Mouse (Mus musculus): Measurements from ENCODE around the gene Unc50. TPM values are rescaled to one million over a fixed set of nuclear protein-coding genes. Genes with fewer than 3 reads are reported as not detected.

Unc50 gene
- total and polyA plus RNA-seq, 3 experiments = 41.8 to 75.5 (median 58.5) TPM

DNA sequence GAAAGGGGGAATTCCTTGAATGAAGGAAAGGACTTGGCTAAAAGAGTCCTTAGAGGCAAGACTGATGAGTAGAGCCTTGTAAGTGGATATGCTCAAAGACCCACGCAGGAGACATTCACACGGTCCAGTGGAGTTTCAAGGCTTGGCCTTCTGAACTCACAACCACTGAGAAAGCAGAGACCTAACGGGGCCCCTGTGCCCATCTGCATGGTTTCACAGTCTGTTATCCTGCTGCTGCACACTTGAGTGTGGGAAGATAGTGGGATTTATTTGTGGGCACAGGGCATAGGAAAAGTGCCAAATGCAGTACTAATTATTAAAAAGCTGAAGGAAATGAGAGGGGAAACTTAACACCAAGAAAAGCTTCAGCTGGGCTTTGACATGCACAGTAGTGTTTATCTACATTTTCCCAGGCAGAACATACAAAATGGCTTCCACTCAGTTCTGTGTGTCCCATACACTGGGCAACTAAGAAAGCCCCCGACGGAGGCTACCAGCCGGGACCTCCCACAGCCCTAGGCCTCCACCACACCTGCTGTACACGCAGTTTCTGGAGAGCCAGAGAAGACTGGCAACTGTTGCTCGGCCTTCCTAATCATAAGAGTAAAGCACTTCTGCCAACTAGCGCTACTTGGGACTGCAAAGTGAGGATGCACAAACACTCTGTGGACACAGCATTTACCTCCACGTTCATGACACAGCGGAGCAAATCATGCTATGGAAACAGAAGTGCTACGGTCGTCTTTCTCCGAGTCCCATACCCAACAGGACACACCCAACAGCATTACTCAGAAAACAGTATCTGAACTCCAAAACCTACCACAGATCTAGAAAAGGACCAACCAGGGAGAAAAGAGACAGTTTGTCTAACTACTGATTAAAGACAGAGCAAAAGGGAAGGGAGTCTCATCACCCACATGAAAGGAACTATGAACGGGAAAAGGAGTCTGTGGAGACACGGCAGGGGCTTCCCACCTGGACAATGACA lies 13.2 kb downstream of the Unc50 start:
- dilution Hi-C loops (cut with MboI; ENCODE audit: extremely low pct_ligation_motif_present, extremely low pct_unique_long_range_greater_than_20kb, low sequenced_read_pairs) = no loop called here
- Histone ChIP-seq H3K9ac (ENCODE audit: insufficient read depth, low read depth) (no peak overlapping the region), H3K79me2 (replicated peaks; ENCODE audit: control insufficient read depth, extremely low read depth, insufficient read depth, poor library complexity, severe bottlenecking) (no peaks in the 10 kb centered on the region), H3K27ac (ENCODE audit: insufficient read depth, low read depth) (no peak overlapping the region), H3K4me3 (replicated peaks in 1 of 3; ENCODE audit: low read depth in 2 of 3, low read length in 2 of 3, poor library complexity in 1 of 3) (no peak overlapping the region), H3K27me3 (replicated peaks) (no peaks in the 10 kb centered on the region), H3K36me3 (replicated peaks in 1 of 2; ENCODE audit: control insufficient read depth in 1 of 2, insufficient read depth in 1 of 2, low read length in 1 of 2) (peaks cover 63 to 93% of the 10 kb centered on the region in 2 experiments), H3K4me1 (ENCODE audit: control insufficient read depth in 1 of 2, insufficient read depth in 2 of 2) (no peaks in the 10 kb centered on the region), H3K9me3 (replicated peaks; ENCODE audit: low read length) (no peaks in the 10 kb centered on the region), H3K4me2 (ENCODE audit: insufficient read depth, low read depth, poor library complexity, severe bottlenecking) (no peak overlapping the region)
- in situ Hi-C loops (cut with MboI; ENCODE audit: low pct_ligation_motif_present, low pct_unique_long_range_greater_than_20kb, low sequenced_read_pairs) = no loop called here
- no peak for DNase-seq (ENCODE audit: extremely low read depth)
- no peak for TF ChIP-seq POLR2A (IDR thresholded peaks at IDR 0.05; ENCODE audit: low read depth, low read length)
- TF ChIP-seq TBP (conservative IDR thresholded peaks at IDR 0.05; ENCODE audit: low read depth, low read length) = no peak
- no peak for TF ChIP-seq HCFC1 (IDR thresholded peaks at IDR 0.05; ENCODE audit: low read depth, low read length)
- TF ChIP-seq ZNF384 (IDR thresholded peaks at IDR 0.05; ENCODE audit: low read depth, low read length) = no peak
- no peak for TF ChIP-seq NELFE (IDR thresholded peaks at IDR 0.05; ENCODE audit: low read depth, low read length)
- no peak for TF ChIP-seq ZKSCAN1 (IDR thresholded peaks at IDR 0.05; ENCODE audit: borderline replicate concordance, low read depth, low read length)
- no peak for TF ChIP-seq CHD2 (IDR thresholded peaks at IDR 0.05; ENCODE audit: low read length)
- TF ChIP-seq MAFK (IDR thresholded peaks at IDR 0.05; ENCODE audit: insufficient replicate concordance, low read length) = no peak
- TF ChIP-seq ZC3H11A (IDR thresholded peaks at IDR 0.05; ENCODE audit: low read depth, low read length) = no peak
- no peak for TF ChIP-seq TCF12 (IDR thresholded peaks at IDR 0.05; ENCODE audit: low read depth, low read length)
- TF ChIP-seq E2F4 (IDR thresholded peaks at IDR 0.05; ENCODE audit: insufficient replicate concordance, low read depth, low read length) = no peak
- no peak for TF ChIP-seq RCOR1 (conservative IDR thresholded peaks at IDR 0.05; ENCODE audit: low read depth, low read length)
- TF ChIP-seq JUN (IDR thresholded peaks at IDR 0.05; ENCODE audit: insufficient read depth, low read depth, low read length) = no peak
- TF ChIP-seq MAZ (IDR thresholded peaks at IDR 0.05; ENCODE audit: low read depth, low read length) = no peak
- TF ChIP-seq ZMIZ1 (IDR thresholded peaks at IDR 0.05; ENCODE audit: low read depth, low read length) = no peak
- no peak for TF ChIP-seq MXI1 (IDR thresholded peaks at IDR 0.05; ENCODE audit: low read depth, low read length)
- TF ChIP-seq CTCF (conservative IDR thresholded peaks at IDR 0.05 in 1 of 2, IDR thresholded peaks at IDR 0.05 in 1 of 2; ENCODE audit: low read depth in 2 of 2, low read length in 2 of 2) = no peak
- no peak for TF ChIP-seq MYC (IDR thresholded peaks at IDR 0.05; ENCODE audit: low read depth, low read length)
- no peak for TF ChIP-seq GABPA (IDR thresholded peaks at IDR 0.05; ENCODE audit: insufficient replicate concordance, low read depth, low read length)
- TF ChIP-seq ETS1 (conservative IDR thresholded peaks at IDR 0.05; ENCODE audit: low read depth, low read length) = no peak

Data from CH12.LX (cell line).